Mouse (Mus musculus) lung, postnatal 36 days (tissue): ENCODE results near the gene Rprd2.
"Not testable (repeated sequence)": the region's sequence is repeated elsewhere in the genome, so short reads cannot be mapped to it uniquely, and the experiment has no call there.

Experiments used
- DNase-seq: peaks from one replicate; pipeline ENCODE4 v3.0.0; 2022; ENCODE audit warnings: mixed read lengths

Rprd2 gene

DNA sequence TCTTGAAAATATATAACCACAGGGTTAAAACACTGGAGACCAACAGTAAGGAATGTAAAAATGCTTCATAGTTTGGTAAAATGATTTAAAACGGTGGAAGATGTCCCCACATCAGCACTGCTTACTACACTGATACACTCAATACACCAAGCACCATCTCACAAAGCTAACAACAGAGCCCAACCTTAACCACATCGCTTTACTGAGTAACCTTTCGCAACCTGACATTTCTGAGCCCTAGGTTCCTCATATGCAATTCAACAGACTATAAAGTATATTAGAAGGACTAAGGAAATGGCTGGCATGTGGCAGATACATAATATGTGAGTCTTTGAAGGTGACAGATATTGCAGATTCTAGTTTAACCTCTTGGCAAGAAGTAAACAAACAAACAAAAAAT lies 2.0 kb downstream of the Rprd2 start:
- DNase-seq = peak; percentile 32

DNA sequence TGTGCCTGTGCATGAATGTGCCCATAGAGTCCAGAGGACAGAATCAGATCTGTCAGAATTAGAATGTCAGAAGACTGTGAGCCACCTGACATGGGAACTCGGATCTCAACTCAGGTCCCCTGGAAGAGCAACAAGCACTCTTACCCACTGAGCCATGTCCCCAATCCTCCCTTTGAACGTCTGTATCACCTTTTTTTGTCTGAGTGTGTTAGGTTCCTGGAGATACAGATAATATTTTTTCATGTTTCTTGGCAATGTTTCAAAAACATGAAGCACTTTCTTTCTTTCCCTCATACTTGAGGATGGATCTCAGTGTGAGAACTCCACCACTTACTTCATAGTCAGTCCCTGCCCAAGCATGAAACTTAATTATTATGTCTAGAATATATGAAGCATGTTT lies 10.3 kb downstream of the Rprd2 start:
- DNase-seq = no peak

DNA sequence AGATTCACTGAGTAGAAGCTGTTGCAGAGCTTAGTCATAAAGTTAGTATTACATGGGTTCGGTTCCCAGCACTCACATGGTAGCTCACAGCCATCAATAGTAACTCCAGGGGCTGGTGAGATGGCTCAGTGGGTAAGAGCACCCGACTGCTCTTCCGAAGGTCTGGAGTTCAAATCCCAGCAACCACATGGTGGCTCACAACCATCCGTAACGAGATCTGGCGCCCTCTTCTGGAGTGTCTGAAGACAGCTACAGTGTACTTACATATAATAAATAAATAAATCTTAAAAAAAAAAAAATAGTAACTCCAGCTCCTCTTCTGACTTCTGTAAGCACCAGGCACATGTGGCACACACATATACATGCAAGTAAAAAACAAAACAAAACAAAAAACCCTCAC lies 11.0 kb downstream of the Rprd2 start:
- not testable (repeated sequence) for DNase-seq

DNA sequence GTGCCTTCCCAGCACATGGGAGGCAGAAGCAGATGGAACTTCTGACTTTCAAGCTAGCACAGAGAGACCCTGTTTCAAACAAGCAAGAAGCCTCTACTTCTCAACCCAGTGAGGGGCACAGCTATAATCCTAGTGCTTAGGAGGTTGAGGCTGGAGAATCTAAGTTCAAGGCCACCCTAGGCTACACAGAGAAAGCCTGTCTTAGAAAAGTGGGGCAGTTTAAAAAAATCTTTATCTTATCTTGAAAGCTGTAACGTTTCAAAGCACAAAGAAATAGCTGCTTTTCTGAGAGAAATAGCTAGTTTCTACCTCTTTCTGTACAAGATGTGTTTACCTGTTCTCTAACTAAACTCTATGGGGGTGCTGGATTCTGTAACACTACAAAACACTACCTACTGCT lies 12.0 kb downstream of the Rprd2 start:
- DNase-seq = no peak

DNA sequence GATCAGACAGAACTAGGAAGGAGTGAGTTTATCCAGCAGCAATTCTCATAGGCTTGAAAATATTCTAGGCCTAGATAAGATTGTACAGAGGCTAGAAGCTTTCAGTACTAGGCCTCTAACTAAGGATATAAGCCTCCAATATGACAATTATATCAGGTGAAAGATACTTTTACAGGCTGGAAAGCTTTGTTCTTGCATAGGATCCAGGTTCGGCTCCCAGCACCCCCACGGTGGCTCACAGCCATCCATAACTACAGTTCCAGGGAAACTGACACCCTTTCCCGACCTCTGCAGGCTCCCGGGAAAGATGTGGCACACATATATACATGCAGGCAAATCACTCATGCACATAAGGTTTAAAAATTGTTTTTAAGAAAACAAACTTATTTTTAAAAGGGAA lies 14.8 kb downstream of the Rprd2 start:
- no peak for DNase-seq

DNA sequence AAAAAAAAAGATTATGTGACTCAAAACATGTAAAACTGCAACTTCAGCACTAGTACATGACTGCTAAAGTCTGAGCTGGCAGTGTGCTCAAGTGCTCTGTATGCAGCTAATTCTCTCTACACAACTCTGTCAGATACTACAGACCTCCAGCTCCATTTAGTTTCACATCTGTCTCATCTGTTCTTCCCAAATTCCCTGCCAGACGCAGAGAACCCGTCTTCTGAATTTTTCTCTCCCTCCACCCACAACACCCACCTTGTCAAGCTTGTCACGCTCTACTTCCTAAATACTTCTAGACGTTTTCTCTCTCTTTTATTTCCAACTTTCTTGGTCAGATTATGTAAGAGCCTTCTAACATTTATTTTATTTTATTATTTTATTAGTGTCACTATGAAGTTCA lies 19.9 kb downstream of the Rprd2 start:
- DNase-seq = no peak

DNA sequence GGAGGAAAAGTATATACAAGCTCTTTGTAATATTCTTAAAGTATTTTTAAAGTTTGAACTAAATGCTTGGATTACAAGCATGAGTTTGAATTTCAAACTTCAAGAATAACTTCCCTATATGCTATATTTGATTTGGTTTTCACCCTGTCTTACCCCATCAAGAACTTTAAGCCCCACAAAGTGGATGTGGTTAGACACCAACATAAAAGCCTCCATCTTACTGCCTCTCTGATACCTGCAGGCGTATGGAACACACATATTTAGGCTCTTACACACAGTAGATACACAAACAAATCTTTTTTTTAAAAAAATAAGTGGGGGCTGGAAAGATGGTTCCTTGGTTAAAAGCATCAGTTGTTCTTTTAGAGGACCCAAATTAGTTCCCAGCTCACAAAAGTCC lies 24.4 kb downstream of the Rprd2 start:
- DNase-seq = no peak

DNA sequence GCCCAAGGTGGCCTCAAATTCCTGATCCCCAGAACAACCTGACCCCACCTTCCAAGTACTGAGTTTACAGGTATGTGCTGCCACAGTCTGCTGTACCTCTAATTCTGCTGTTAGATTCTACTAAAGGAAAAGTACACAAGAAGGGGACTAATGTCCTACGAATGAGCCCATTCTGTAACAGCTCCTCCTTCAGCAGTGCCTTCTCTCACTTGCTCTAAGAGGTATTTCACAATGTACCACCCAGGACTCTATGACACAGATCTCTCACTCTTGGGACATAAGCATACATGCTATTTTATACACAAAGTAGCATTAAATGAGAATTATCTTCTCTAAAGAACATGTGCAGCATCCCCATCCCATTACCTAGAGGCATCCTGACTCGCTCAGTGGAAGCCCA lies 25.0 kb downstream of the Rprd2 start:
- DNase-seq = peak; percentile 10

DNA sequence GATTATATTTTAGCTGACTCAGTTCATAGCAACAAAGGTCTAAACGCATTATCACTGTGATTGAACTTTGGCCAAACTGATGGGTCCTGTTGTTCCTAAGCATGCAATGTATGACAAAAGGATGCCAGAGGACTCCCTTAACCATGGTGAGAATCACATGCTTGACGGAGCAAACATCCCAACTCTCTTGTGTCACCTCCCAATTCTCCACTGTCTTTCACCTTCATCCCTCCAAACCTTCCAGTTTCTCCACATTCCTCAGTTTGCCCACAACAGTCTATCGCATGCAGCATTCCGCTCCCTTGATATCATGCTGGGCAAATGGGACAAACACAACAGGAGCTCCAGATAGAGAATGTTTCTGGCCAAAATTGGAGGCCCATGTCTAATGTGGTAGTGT lies 33.2 kb downstream of the Rprd2 start:
- DNase-seq = no peak

DNA sequence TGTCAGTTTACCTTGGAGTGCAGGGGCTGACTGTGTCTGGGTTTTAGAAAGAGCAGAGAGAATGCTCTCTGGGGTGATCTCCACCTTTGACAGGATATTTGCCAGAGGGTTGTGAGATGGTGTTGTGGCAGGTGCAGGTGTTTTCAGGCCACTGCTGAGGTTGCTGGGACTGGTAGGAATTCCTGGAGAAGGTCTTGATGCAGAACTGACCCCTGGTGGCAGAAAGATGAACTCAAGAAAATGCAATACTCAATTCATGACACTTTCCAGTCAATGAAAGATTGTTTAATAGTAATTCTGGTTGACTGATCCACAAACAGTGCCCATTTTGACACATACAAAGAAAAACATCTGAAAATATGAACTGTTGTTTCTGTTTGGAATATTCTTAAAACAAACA lies 46.7 kb downstream of the Rprd2 start:
- peak; percentile 75 for DNase-seq

DNA sequence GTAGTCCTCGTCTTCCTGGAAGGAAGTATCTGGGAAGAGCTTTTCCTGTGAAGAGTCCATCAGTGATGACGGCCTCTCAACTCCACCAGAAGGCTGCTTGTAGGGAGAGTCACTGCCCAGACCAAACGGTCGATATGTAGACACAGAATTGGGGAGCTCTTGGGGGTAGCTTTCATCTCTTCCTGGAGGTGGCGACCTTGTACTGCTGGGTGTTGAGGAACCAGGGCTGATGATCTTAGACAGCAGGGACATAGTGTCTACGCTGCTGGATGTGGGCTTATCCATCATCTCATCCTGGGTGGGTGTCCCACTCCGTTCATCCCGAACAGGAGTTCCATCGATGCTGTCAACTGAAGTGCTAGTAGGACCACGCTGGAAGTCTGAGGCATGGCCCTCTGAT lies 53.1 kb downstream of the Rprd2 start:
- DNase-seq = no peak

DNA sequence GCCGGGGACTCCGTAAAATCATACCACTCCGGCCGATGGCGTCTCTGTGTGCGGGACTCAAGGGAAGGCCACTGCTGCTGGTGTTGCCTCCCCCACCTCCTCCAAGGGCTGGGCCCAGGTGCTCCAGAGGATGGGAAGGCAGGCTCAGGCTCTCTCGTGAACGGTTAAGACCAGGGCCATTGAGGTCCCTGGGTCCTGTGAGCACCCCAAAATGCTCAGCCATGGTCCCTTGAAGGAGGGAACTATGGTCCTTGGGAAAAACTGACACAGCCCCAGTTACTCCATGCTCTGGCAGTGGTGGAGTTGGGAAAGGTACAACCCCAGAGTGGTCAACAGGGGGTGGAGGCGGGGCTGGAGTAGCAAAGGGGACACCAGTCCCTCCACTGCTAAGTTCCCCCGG lies 54.9 kb downstream of the Rprd2 start:
- no peak for DNase-seq

DNA sequence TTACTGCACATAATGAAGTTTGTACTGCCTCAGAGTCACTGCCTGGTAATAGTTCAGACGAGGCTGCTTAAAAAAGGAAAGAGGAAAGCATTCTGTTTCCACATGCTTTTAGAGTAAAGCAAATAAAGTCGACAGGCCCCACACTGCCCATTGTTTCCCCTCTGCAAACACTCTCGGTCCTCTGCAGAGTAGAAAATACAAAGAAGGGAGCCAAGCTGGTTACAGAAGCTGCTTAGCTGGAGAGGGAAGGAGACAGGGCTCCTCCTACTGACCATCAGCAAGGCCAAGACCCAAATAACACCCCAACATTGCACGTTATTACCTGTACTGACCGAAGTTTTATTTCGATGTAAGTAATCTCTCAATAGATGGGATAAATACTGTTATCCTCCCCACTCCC lies 55.7 kb downstream of the Rprd2 start:
- DNase-seq = peak; percentile 60

DNA sequence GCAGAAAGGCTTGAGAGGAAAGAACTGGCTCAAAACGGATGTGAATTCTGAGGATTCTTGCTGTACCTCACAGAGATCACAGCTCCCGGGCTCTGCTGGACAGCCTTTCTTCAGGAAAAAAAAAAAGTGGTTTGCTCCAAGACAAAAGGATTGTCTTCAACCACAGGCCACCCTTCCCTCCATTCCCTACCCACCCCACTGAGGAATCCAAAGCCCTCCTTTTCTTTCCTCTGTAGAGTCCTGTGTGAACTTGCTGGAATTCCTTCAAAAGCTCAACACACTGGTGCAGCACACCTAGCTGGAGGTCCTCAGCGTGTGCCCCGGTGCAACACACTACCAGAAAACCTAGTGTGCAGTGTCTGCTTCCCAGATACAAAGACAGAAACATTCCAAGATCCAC lies 56.9 kb downstream of the Rprd2 start:
- DNase-seq = no peak

DNA sequence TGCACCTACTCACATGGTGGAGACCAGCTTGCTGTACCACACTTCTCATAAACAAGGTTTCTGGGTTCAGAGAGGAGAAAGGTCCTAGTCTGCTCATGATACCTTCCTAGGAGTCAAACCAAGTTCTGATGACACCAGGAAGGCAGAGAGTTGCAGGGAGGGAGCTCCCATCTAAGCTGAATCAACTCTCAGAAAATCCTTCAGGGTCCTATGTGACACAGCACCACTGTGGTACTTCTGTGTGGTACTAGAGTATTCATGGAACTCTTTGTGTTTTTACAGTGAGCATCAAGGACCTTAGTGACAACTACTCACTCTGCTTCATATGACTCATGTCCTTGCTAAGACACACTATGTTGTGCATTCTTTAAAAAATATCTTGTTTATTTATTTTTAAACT lies 58.0 kb downstream of the Rprd2 start:
- no peak for DNase-seq

DNA sequence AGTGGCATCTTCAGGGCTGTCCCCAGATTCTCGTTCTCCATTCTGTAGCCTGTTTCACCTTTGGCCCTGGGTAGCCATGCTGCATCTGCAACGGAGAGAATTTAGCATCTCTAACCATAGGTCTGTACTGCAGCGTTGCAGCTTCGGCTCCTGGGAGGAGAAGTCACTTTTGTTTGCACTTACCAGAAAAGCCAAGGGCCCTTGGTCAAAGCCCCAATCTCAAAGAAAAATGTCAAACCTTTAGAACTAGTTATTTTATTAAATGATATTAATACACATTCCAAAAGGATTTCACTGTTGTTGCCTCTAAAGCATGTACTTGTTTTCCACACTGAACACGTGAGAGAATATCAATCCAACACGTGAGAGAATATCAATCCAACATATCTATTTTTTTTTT lies 58.6 kb downstream of the Rprd2 start, which contains the start of gene Tars2:
TSS of gene Tars2 (minus strand) at position 101 of the 400 bp plus-strand sequence.
- DNase-seq = no peak

DNA sequence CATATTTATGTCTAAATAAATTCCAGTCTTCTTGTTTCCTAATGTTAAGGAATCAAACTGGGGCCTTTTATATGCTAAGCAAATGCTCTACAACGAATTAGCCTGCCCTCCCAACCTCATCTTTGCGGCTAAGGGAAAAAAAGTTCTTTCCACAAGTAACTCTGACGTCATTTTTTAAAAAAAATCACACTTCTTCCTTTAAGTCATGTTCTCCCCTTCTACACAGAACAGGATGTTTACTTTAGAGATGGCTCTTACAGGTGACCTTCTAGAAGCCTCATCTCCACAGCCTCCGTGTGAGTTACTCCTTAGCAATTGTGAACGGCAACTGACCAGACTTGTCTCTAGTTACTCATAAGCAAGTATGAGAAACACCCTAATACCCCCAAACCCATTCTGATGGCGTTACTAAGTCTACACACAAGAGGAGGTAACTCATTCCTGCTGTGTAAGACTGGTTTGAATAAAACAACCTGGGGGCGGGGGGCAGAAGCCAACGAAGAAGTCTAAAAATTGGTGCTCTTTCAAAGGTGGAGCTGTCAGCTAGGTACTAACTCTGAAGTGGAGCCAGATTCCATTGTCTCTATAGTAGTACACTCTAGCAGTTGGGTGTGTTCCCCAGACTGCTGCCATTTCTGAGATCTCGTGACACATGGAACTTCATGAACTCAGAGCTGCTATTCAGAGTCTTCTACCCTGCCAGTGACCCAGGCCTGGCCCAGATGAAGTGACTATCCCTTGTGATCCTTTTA lies 60.0 kb downstream of the Rprd2 start:
- no peak for DNase-seq

DNA sequence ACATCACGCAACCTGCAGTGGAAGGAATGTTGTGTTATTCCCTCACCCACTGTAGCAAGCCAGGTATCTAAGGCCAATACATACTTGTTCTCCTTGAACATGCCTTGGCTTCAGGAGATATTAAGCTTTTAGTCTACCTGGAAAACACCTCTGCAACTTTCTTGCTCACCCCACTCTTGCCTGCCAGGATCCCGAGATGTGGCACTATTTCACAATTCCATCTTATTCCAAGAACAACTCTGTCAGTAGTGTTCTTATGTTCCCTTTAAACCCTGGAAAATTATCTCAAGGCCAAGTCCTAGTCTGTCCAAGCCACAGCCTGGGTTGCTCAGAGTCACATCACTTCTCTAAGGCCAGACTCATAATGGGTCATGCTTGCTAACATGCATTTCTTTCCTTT lies 61.9 kb downstream of the Rprd2 start:
- DNase-seq = no peak

DNA sequence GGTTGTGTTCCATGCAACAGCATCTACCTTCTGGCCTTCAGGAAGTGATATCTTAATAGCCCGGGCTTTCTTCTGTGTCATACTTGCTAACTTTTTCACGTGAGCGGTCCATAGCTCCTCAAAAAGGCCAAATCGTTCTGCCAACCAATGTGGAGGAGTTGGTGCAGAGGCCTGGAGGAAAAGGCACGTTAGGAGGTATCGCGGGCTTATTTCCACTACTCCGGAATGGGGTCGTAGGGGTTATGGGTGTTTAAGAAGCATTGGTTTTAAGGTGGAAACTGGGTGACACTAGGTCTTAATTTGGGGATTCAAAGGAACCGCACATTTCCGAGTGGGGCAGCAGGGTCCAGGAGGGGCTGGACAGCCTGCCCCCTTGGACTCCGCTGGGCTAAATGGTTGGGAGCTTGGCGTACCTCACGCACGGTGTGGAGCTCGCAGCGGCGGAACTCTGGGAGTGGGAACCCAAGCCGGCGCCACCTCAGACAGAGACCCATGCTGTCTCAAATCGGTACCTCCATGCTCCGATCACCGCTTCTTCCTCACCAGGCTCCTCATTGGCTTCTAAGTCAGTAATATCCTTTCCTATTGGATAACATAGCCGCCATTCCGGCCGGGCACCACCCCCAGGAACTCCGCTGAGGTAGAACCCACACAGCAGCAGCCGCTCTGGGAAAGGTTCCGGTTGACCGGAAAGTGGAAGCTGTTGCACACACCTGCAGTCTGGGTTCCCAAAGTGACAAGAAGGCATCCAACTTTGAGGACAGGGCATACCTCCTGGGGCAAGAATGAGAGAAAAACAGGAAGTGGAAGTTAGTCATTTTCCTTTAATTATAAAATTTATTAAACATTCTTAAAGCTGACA lies 64.1 kb downstream of the Rprd2 start:
- peak; percentile 98 for DNase-seq

DNA sequence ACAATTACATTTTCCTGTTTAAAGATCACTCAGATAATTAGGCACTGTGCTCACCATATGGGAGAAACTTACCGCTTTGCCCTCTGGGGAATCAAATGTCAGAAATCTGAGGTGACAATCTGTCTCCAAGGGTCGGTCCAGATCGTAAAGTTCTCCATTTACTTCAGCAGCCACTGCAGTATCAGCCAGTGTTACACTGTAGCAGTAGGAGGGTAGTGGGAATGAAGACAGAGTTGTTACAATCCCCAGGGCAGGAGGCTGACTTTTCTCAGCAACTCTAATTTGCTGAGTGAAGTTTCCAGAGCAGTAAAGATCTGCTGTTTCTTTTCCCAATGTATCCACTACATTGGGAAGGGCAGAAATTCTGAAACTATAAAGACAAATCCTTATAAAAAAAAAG lies 65.7 kb downstream of the Rprd2 start:
- DNase-seq = no peak

DNA sequence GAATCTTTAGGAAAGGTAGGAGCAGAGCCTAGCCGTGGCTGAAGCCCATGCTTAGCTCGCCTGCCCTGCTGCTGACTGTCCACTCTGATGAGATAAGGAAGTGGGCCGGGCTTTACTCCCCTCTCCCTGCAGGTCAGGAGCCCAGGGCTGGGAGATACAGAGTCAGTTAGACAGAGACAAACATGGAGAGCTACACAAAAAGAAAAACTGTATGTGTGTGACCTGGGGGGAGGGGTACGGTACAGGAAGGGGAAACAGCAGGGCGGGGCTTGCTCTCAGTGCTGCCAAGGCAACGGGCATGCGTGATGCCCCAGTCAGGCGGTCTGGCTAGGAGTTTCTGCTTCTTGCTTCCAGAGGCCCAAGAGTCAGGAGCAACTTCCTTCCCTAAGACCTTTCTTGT lies 78.3 kb downstream of the Rprd2 start:
- peak; percentile 78 for DNase-seq

DNA sequence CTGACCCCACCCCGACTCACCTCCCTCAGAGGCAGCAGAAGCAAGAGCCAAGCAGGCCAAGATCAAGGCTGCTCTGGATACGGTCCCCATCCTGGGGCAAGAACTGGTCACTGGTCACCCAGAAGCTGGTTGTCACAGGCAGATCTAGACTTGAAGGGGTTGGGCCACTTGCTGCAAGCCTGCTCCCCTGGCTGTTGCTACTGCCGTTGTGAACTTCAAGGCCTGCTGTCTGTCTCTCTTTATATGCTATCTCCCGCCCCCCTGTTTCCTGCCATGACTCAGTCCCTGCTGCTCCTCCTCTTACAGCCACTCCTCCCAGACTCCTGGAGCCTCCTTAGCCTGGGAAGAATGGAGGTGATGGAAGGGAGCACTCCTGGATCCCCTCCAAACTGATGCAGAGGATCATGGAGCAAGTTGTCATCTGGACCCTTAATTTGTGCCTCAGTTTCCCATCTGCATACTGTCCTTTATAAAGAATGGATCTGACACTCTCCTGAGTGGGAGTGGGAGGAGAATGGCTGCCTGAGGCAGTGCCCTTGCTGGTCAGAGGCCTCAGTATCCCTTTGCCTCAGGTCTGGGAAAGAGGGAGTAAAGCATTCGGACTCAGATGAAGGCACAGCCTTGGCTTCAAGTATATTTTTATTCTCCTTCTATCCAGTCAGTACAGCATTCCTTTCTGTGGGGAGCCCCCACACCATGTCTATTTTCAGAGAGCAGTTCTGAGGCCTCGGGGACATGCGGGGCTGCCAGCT lies 79.1 kb downstream of the Rprd2 start, which contains the start of gene Ecm1:
TSS of gene Ecm1 (minus strand) at position 217 of the 752 bp plus-strand sequence.
- peak; percentile 84 for DNase-seq

DNA sequence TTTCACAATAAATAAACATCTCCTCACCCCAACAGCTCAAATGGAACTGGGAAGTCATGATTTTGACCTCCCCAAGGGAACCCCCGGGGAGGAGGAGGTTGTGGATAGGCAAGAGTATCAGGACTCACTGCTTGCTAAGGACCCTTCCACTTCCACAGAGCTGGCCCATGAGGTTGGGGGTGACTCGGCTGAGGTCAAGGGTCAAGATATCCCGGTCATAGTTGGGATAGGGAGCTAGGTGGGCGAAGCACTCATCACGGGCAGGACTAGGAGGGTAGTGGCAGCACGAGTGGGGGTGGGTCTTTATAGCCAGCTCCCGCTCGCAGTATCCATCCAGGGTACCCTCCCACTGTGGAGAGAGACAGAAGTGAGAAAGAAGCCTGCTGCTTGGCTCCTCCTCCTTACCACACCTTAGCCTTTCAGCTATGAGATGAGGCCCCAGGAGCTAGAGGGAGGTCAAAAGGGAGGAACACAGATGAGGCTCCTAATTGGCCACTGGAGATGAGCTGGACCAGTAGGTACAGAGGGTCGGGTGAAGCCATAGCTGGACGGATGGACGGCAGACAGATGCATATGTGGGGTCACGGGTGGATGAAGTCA lies 83.5 kb downstream of the Rprd2 start:
- no peak for DNase-seq
